Mouse (Mus musculus) ES-E14 (cell line): ENCODE measurements around the gene Adora2a. TPM values are rescaled to one million over a fixed set of nuclear protein-coding genes. Genes with fewer than 3 reads are reported as not detected.
A peak's percentile ranks its signal among the peaks of the same experiment; 100 is the strongest.
"Not testable (repeated sequence)": the region's sequence is repeated elsewhere in the genome, so short reads cannot be mapped to it uniquely, and the experiment has no call there.

ENCODE experiments used
- DNase-seq: peaks from one replicate; pipeline ENCODE4 v3.0.0-alpha.2; 2013; ENCODE audit warnings: low read depth, low spot score
- H3K27ac ChIP-seq: 2 replicates; pipeline ENCODE4 v1.5.1; 2012; ENCODE audit warnings: low read depth, mild to moderate bottlenecking, low read length, moderate library complexity, mixed read lengths; ENCODE audit not compliant: poor library complexity, insufficient read depth, severe bottlenecking
- H3K36me3 ChIP-seq: 2 replicates; pipeline ENCODE4 v1.6.1; 2012; ENCODE audit warnings: mild to moderate bottlenecking, low read length, moderate library complexity, mixed read lengths; ENCODE audit not compliant: control insufficient read depth, poor library complexity, insufficient read depth, severe bottlenecking
- H3K4me1 ChIP-seq, 2 experiments: fragments of 150-350 bp in 1 of 2; sonication (generic) in 1 of 2; 2 replicates each; pipeline ENCODE4 v1.6.1; 2012; ENCODE audit warnings: low read length in 2 of 2, mild to moderate bottlenecking in 1 of 2, mixed read lengths in 1 of 2; ENCODE audit not compliant: control insufficient read depth in 2 of 2, insufficient read depth in 2 of 2, poor library complexity in 1 of 2
- H3K4me3 ChIP-seq, 2 experiments: fragments of 150-350 bp in 1 of 2; sonication (generic) in 1 of 2; 2 replicates each; pipeline ENCODE4 v1.5.1; 2012; ENCODE audit warnings: low read length in 2 of 2, low read depth in 1 of 2, mild to moderate bottlenecking in 1 of 2, mixed read lengths in 1 of 2; ENCODE audit not compliant: insufficient read depth in 1 of 2, poor library complexity in 1 of 2, severe bottlenecking in 1 of 2
- H3K9ac ChIP-seq: 2 replicates; pipeline ENCODE4 v1.6.1; 2012; ENCODE audit warnings: low read depth, mild to moderate bottlenecking, low read length, mixed read lengths; ENCODE audit not compliant: poor library complexity, insufficient read depth, severe bottlenecking
- H3K9me3 ChIP-seq: fragments of 150-350 bp; sonication (generic); 2 replicates; pipeline ENCODE4 v1.6.1; 2012; ENCODE audit warnings: low read depth, mild to moderate bottlenecking, low read length; ENCODE audit not compliant: control insufficient read depth, insufficient read depth
- CHD2 ChIP-seq: IDR thresholded peaks from 2 replicates; pipeline ENCODE4 v1.6.1; 2014; ENCODE audit warnings: mild to moderate bottlenecking, low read depth, low read length, inconsistent platforms
- HCFC1 ChIP-seq: IDR thresholded peaks from 2 replicates; pipeline ENCODE4 v1.6.1; 2012; ENCODE audit warnings: low read length, inconsistent platforms, borderline replicate concordance; ENCODE audit not compliant: insufficient read depth
- MAFK ChIP-seq: IDR thresholded peaks from 2 replicates; pipeline ENCODE4 v1.6.1; 2014; ENCODE audit warnings: mild to moderate bottlenecking, low read depth, low read length, inconsistent platforms; ENCODE audit not compliant: insufficient read depth
- ZC3H11A ChIP-seq: IDR thresholded peaks from 2 replicates; pipeline ENCODE4 v1.6.1; 2012; ENCODE audit warnings: low read depth, mild to moderate bottlenecking, inconsistent platforms, low read length, borderline replicate concordance
- ZNF384 ChIP-seq: IDR thresholded peaks from 2 replicates; pipeline ENCODE4 v1.6.1; 2012; ENCODE audit warnings: low read depth, low read length, inconsistent platforms
- in situ Hi-C, 2 experiments: fragments of 600-800 bp; cut with MboI; formaldehyde crosslinking; loops; one replicate each; pipeline ENCODE4 v1.15.1; 2025; ENCODE audit warnings: low sequenced_read_pairs in 2 of 2, inconsistent platforms in 1 of 2; ENCODE audit not compliant: unreplicated experiment in 2 of 2
- total RNA-seq: library from RNA; depleted of rRNA; stranded (reverse); fragments of 300-350 nt; gene quantifications from 2 replicates; pipeline ENCODE4 v1.2.3, GENCODE M21; 2012

The Adora2a gene
- total RNA-seq, 1 experiment, result 0.58 TPM

- TF ChIP-seq ZC3H11A (no peak), HCFC1 (no peak), CHD2 (no peak), ZNF384 (no peak), MAFK (no peak)
- Histone ChIP-seq H3K4me1 (no peaks in the 10 kb centered on the region), H3K9me3 (no peaks in the 10 kb centered on the region), H3K27ac (no peak overlapping the region), H3K4me3 (no peak overlapping the region), H3K36me3 (no peaks in the 10 kb centered on the region), H3K9ac (no peak overlapping the region)
- DNase-seq, result no peak
- in situ Hi-C loops, result no loop called here
Measured at GRCm38 (mm10) chr10:75355341-75355740, 38.7 kb downstream of the Adora2a start.

GRCm38 (mm10) chr10:75364214-75364690 is 47.6 kb downstream of the Adora2a start:
- DNase-seq, H3K9me3 ChIP-seq, H3K27ac ChIP-seq, in situ Hi-C loops, H3K4me1 ChIP-seq, H3K4me3 ChIP-seq, H3K36me3 ChIP-seq, H3K9ac ChIP-seq: not testable (repeated sequence)
- peak; percentile 78 for TF ChIP-seq ZNF384

GRCm38 (mm10) chr10:75364796-75365195 is 48.1 kb downstream of the Adora2a start:
- no peaks in the 10 kb centered on the region for H3K36me3 ChIP-seq
- H3K4me3 ChIP-seq, result peak overlapping the region in 1 of 2 experiments; percentile 96; a peak in 2 of 4 replicates
- no peak overlapping the region for H3K27ac ChIP-seq
- no peaks in the 10 kb centered on the region for H3K9me3 ChIP-seq
- no peak for DNase-seq
- in situ Hi-C loops, result no loop called here
- TF ChIP-seq CHD2 (no peak), ZC3H11A (no peak), HCFC1 (no peak), MAFK (no peak), ZNF384 (no peak)
- H3K4me1 ChIP-seq, result peaks cover 0 to 2% of the 10 kb centered on the region in 2 experiments; a peak in 1 of 4 replicates
- no peak overlapping the region for H3K9ac ChIP-seq

- TF ChIP-seq CHD2, result peak; percentile 76
- TF ChIP-seq ZNF384, result no peak
- in situ Hi-C loops, result no loop called here
- no peak overlapping the region for H3K27ac ChIP-seq
Measured at GRCm38 (mm10) chr10:75365231-75365633, 48.6 kb downstream of the Adora2a start.

GRCm38 (mm10) chr10:75373655-75374351 is 57.1 kb downstream of the Adora2a start:
- H3K36me3 ChIP-seq, H3K27ac ChIP-seq, H3K9ac ChIP-seq, H3K4me3 ChIP-seq, in situ Hi-C loops, H3K4me1 ChIP-seq, DNase-seq, H3K9me3 ChIP-seq: not testable (repeated sequence)

More at GRCm38 (mm10) chr10:75365231-75365633, 48.6 kb downstream of the Adora2a start:
- Histone ChIP-seq H3K36me3 (no peaks in the 10 kb centered on the region), H3K9ac (peak overlapping the region; percentile 78), H3K9me3 (no peaks in the 10 kb centered on the region), H3K4me3 (peak overlapping the region; percentile 60 to 96), H3K4me1 (peaks cover 0 to 2% of the 10 kb centered on the region in 2 experiments; a peak in 1 of 4 replicates)
- DNase-seq, result peak; percentile 26
